Mouse (Mus musculus) hindbrain, postnatal 0 days (tissue): ENCODE results near the gene Actr10. TPM values are rescaled to one million over a fixed set of nuclear protein-coding genes. Genes with fewer than 3 reads are reported as not detected.
A peak's percentile ranks its signal among the peaks of the same experiment; 100 is the strongest.

ENCODE experiments used
- ATAC-seq: fragments of 200-750 bp; cut with Nextera tagmentation; 2 replicates; pipeline ENCODE4 v1.8.0; 2017; ENCODE audit warnings: mild to moderate bottlenecking, moderate TSS enrichment, moderate library complexity
- DNase-seq: peaks from one replicate; pipeline ENCODE4 v3.0.0-alpha.2; 2015; ENCODE audit warnings: low spot score
- H3K27ac ChIP-seq: fragments of 300-500 bp; sonication (generic); 2 replicates; pipeline ENCODE4 v1.5.1; 2014; ENCODE audit warnings: mild to moderate bottlenecking
- H3K27me3 ChIP-seq: fragments of 300-500 bp; sonication (generic); 2 replicates; pipeline ENCODE4 v1.6.1; 2014; ENCODE audit warnings: low read length, mixed read lengths; ENCODE audit not compliant: insufficient read depth
- H3K36me3 ChIP-seq: fragments of 300-500 bp; sonication (generic); 2 replicates; pipeline ENCODE4 v1.6.1; 2014; ENCODE audit warnings: low read length, mixed read lengths; ENCODE audit not compliant: insufficient read depth
- H3K4me1 ChIP-seq: fragments of 300-500 bp; sonication (generic); 2 replicates; pipeline ENCODE4 v1.6.1; 2014; ENCODE audit warnings: antibody characterized with exemption, low read length, mixed read lengths; ENCODE audit not compliant: insufficient read depth
- H3K4me2 ChIP-seq: fragments of 300-500 bp; sonication (generic); 2 replicates; pipeline ENCODE4 v1.6.1; 2014; ENCODE audit warnings: low read depth, mild to moderate bottlenecking, low read length, moderate library complexity, mixed read lengths
- H3K4me3 ChIP-seq: fragments of 300-500 bp; sonication (generic); 2 replicates; pipeline ENCODE4 v1.5.1; 2014; ENCODE audit warnings: low read length
- H3K9ac ChIP-seq: fragments of 300-500 bp; sonication (generic); replicated peaks from 2 replicates; pipeline ENCODE4 v1.6.1; 2014; ENCODE audit warnings: mild to moderate bottlenecking, low read length, moderate library complexity, mixed read lengths
- H3K9me3 ChIP-seq: fragments of 300-500 bp; sonication (generic); 2 replicates; pipeline ENCODE4 v1.6.1; 2016; ENCODE audit warnings: low read length, mixed read lengths
- CTCF ChIP-seq: IDR thresholded peaks from 2 replicates; pipeline ENCODE4 v1.5.1; 2016; ENCODE audit warnings: antibody characterized with exemption, control low read depth, low read depth
- WGBS: fragments of 180-500 bp; shearing (Covaris S2); extraction: QIAGEN DNeasy Blood & Tissue Kit; methylation state at CpG from one replicate; pipeline ENCODE4 v1.1.7; 2014; 5-methylcytosine and 5-hydroxymethylcytosine counted together
- polyA plus RNA-seq: library from polyadenylated mRNA; unstranded; fragments of >200 nt; fragmentation: Nextera tagmentation; extraction: Ambion mirVana; gene quantifications from 2 replicates; pipeline ENCODE4 v1.2.1, GENCODE M21; 2015
- total RNA-seq: library from RNA; depleted of rRNA; stranded (reverse); fragments of >200 nt; gene quantifications from 2 replicates; pipeline ENCODE4 v1.2.3, GENCODE M21; 2014

Actr10 gene
- total and polyA plus RNA-seq, 2 experiments from 2014 or later, result 123 to 176 TPM

DNA sequence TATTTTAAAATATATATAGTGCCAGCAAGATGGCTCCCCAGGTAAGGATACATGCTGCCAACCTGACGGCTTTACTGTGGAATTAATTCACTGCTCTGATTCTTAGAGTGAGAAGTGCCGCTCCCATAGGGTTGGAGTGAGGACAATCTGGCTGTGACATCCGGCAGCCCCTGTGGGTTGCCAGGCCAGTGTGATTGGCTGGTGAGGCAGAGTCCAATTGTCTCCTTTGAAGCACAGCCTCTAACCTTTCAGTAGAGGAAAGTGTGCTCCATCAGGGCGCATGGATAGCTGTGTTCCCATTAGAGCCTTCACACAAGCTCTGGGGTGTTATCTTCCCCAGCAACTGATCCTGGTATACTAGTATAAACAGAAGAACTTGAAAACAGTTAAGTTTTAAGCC, 21.0 kb downstream of the Actr10 start:
- ATAC-seq, result no peak

GRCm38 (mm10) chr12:70967581-70967980, 29.9 kb downstream of the Actr10 start:
- peak overlapping the region; percentile 89 for H3K27ac ChIP-seq
- 33% methylated on average over 8 of the region's 8 CpGs for WGBS
- H3K36me3 ChIP-seq, result peaks cover 6% of the 10 kb centered on the region; the same call in 1 of the 2 replicates
- H3K9me3 ChIP-seq, result no peaks in the 10 kb centered on the region
- peak overlapping the region; percentile 59 for H3K4me2 ChIP-seq
- ATAC-seq (no peak), DNase-seq (peak; percentile 13)
- peak overlapping the region; percentile 66; the same call in 1 of the 2 replicates for H3K9ac ChIP-seq
- no peaks in the 10 kb centered on the region for H3K4me1 ChIP-seq
- no peak for TF ChIP-seq CTCF
- H3K27me3 ChIP-seq, result no peaks in the 10 kb centered on the region
- peak overlapping the region; percentile 55 for H3K4me3 ChIP-seq

More for the DNA sequence above, 21.0 kb downstream of the Actr10 start:
- Histone ChIP-seq H3K4me2 (no peak overlapping the region), H3K9me3 (no peaks in the 10 kb centered on the region), H3K9ac (no peak overlapping the region), H3K4me1 (no peaks in the 10 kb centered on the region), H3K27ac (no peak overlapping the region), H3K4me3 (no peak overlapping the region), H3K36me3 (peaks cover 45% of the 10 kb centered on the region), H3K27me3 (no peaks in the 10 kb centered on the region)
- 88% methylated on average over 4 of the region's 4 CpGs for WGBS
- TF ChIP-seq CTCF, result no peak
- no peak for DNase-seq

DNA sequence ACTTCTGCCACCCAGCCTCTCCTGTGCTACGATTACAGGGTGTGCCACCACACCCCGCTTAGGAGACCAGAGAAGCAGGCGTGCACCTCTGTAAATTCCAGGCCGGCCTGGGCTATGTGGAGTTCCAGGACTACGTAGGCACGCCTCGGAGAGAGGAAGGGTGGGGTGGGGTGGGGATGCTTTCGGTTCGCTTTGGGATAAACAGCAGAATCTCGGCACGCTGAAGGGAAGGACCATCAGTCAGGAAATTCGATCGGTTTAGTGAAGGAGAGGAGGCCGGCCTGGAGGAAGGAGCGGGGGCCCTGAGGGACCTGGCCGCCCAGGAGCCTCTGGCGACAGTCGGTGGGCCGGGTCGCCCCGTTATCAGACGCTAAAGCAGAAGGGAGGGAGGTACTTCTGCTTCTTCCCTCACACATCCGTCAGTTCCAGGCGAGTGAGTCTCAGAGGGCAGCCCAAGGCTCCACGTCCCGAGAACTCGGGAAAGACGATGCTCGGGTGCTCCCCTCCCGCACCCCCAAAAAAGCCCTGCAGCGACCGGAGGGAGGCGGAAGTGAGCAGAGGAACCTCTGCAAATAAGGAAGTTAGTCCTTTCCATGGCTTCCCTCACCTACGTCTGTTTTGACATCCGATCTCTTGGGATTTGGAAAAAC, 30.6 kb downstream of the Actr10 start:
- under 1% methylated on average over 35 of the region's 35 CpGs for WGBS
- no peaks in the 10 kb centered on the region for H3K4me1 ChIP-seq
- peak overlapping the region; percentile 55 for H3K4me3 ChIP-seq
- H3K36me3 ChIP-seq, result peaks cover 6% of the 10 kb centered on the region; the same call in 1 of the 2 replicates
- peak overlapping the region; percentile 66 for H3K9ac ChIP-seq
- TF ChIP-seq CTCF, result peak; percentile 75
- no peaks in the 10 kb centered on the region for H3K27me3 ChIP-seq
- no peaks in the 10 kb centered on the region for H3K9me3 ChIP-seq
- ATAC-seq, result peak; percentile 82
- peak overlapping the region; percentile 89 for H3K27ac ChIP-seq
- DNase-seq, result peak; percentile 87
- H3K4me2 ChIP-seq, result peak overlapping the region; percentile 59

DNA sequence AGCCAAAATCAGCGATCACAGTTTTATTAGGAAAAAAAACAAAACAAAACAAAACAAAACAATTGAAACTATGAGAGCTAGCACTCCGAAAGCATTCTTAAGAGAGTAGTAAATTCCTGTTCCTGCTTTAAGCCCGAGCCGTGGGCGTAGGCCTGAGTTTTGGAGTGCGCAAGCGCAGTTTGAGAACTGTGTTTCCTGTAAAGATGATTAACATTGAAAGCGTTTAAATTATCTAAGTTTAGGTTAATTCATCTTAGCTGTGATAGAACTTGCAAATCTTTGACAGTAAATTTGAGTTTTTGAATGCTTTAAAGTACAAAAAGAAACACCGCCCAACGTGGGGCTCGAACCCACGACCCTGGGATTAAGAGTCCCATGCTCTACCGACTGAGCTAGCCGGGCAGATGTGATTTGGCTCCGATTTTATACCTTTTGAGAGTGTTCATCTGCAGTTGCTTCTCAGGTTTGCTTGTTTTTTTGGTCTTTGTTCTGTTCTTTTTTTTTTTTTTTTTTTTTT, 31.2 kb downstream of the Actr10 start:
- H3K4me1 ChIP-seq, result no peaks in the 10 kb centered on the region
- no peak for TF ChIP-seq CTCF
- H3K4me2 ChIP-seq, result peak overlapping the region; percentile 59
- no peaks in the 10 kb centered on the region for H3K27me3 ChIP-seq
- H3K27ac ChIP-seq, result peak overlapping the region; percentile 89
- H3K9me3 ChIP-seq, result no peaks in the 10 kb centered on the region
- H3K4me3 ChIP-seq, result peak overlapping the region; percentile 55
- DNase-seq (peak; percentile 95), ATAC-seq (peak; percentile 78)
- 1% methylated on average over 15 of the region's 15 CpGs for WGBS
- H3K36me3 ChIP-seq, result peaks cover 6% of the 10 kb centered on the region; the same call in 1 of the 2 replicates
- peak overlapping the region; percentile 66 for H3K9ac ChIP-seq

- ATAC-seq (peak; percentile 24; the same call in 1 of the 2 replicates), DNase-seq (peak; percentile 90)
- WGBS, result 3% methylated on average over 17 of the region's 17 CpGs
- H3K36me3 ChIP-seq, result no peaks in the 10 kb centered on the region
- H3K27me3 ChIP-seq, result no peaks in the 10 kb centered on the region
- peak; percentile 78 for TF ChIP-seq CTCF
- H3K27ac ChIP-seq, result peak overlapping the region; percentile 82
- peak overlapping the region; percentile 42 for H3K4me3 ChIP-seq
- H3K4me1 ChIP-seq, result no peaks in the 10 kb centered on the region
- peak overlapping the region; percentile 21; the same call in 1 of the 2 replicates for H3K9ac ChIP-seq
- H3K9me3 ChIP-seq, result no peaks in the 10 kb centered on the region
- H3K4me2 ChIP-seq, result peak overlapping the region; percentile 63
These were observed 32.0 kb downstream of the Actr10 start for GRCm38 (mm10) chr12:70969485-70970184.

- ATAC-seq (no peak), DNase-seq (no peak)
- Histone ChIP-seq H3K9ac (no peak overlapping the region), H3K27ac (0 out of 2 replicates have a peak overlapping the region, but pooled peaks have one; percentile 99), H3K27me3 (no peaks in the 10 kb centered on the region), H3K36me3 (no peaks in the 10 kb centered on the region), H3K9me3 (no peaks in the 10 kb centered on the region), H3K4me3 (no peak overlapping the region; the same call in 1 of the 2 replicates), H3K4me2 (peak overlapping the region; percentile 73), H3K4me1 (peaks cover 9% of the 10 kb centered on the region; the same call in 1 of the 2 replicates)
- 81% methylated on average over 4 of the region's 4 CpGs for WGBS
- no peak for TF ChIP-seq CTCF
These were observed 36.2 kb downstream of the Actr10 start for GRCm38 (mm10) chr12:70973831-70974230.
